Mouse (Mus musculus) megakaryocyte, embryonic 14.5 days (primary cell): ENCODE measurements around the gene Cenpa. TPM values are rescaled to one million over a fixed set of nuclear protein-coding genes. Genes with fewer than 3 reads are reported as not detected.
"Not testable (repeated sequence)": the region's sequence is repeated elsewhere in the genome, so short reads cannot be mapped to it uniquely, and the experiment has no call there.

Experiments
- H3K27me3 ChIP-seq: replicated peaks from 2 replicates; pipeline ENCODE3; 2012; ENCODE audit warnings: inconsistent platforms
- H3K36me3 ChIP-seq: replicated peaks from 2 replicates; pipeline ENCODE3; 2012; ENCODE audit warnings: low read length, inconsistent platforms, mixed read lengths
- H3K4me1 ChIP-seq: 2 replicates; pipeline ENCODE4 v1.6.1; 2012; ENCODE audit warnings: inconsistent platforms
- H3K4me3 ChIP-seq: replicated peaks from 2 replicates; pipeline ENCODE3; 2012; ENCODE audit warnings: moderate library complexity, mild to moderate bottlenecking, inconsistent platforms
- H3K9me3 ChIP-seq: 2 replicates; pipeline ENCODE4 v1.6.1; 2012; ENCODE audit warnings: inconsistent platforms
- FLI1 ChIP-seq: IDR thresholded peaks from 2 replicates; pipeline ENCODE4 v1.6.1; 2012; ENCODE audit warnings: low read length, inconsistent platforms, mixed read lengths
- GATA1 ChIP-seq: IDR thresholded peaks from 3 replicates; pipeline ENCODE4 v1.6.1; 2012; ENCODE audit warnings: mixed read lengths, low read length, inconsistent platforms, borderline replicate concordance
- polyA plus RNA-seq: library from polyadenylated mRNA; stranded (reverse); fragments of >175 nt; gene quantifications from 2 replicates; pipeline ENCODE4 v1.2.3, GENCODE M21; 2012; ENCODE audit warnings: low replicate concordance; ENCODE audit not compliant: insufficient read depth

The Cenpa gene
- polyA plus RNA-seq, 1 experiment = 208 TPM

DNA sequence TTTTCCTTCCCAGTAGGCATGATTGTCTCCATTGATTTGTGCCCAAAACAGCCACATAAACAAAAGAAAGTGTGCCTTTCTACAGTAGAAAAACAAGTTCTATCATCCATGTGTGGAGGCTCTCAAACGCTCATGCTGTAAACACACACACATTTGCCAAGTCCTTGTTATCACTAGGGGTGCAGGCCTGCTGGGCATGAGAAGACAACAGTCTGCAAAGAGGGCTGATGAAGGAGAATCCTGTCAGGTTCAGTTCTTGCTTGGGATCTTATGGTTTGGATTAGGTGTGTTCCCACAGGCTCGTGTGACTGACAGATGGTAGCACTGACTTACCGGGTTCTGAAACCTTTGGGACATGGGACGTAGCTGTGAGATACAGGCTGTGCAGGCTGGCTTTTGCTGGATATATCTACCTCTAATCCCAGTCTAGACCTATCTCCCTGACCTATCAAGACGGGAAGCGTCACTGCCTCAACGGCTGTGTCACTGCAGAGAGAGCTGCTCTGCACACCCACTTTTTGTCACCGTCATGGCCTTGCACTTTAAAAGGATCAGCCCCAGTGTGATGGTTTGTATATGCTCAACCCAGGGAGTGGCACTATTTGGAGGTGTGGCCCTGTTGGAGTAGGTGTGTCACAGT, 33.9 kb downstream of the Cenpa start:
- Histone ChIP-seq H3K4me3 (no peak overlapping the region), H3K27me3 (peaks cover 55% of the 10 kb centered on the region), H3K4me1 (no peaks in the 10 kb centered on the region), H3K36me3 (no peaks in the 10 kb centered on the region), H3K9me3 (no peaks in the 10 kb centered on the region)
- TF ChIP-seq FLI1 (no peak), GATA1 (no peak)

DNA sequence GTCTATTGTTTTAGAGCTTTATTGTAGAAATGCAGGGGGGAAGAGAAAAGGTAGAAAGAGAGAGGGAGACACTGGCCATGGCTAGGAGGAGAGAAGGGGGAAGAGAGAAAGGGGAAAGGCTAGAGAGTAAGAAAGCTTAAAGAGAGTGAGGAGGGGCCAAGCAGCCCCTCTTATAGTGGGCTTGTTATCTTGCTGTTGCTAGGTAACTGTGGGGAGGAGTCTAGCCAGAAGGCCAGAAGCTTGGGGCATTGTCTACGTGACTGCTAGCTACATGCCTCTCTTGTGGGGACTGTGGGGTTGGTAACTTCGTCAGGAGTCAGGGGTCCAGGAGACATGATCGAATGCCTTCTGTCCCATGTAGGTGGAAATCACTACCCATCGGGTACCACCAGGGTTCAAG, 34.8 kb downstream of the Cenpa start:
- H3K4me3 ChIP-seq, H3K9me3 ChIP-seq, H3K4me1 ChIP-seq, H3K36me3 ChIP-seq: not testable (repeated sequence)
- peaks cover 60% of the 10 kb centered on the region for H3K27me3 ChIP-seq

DNA sequence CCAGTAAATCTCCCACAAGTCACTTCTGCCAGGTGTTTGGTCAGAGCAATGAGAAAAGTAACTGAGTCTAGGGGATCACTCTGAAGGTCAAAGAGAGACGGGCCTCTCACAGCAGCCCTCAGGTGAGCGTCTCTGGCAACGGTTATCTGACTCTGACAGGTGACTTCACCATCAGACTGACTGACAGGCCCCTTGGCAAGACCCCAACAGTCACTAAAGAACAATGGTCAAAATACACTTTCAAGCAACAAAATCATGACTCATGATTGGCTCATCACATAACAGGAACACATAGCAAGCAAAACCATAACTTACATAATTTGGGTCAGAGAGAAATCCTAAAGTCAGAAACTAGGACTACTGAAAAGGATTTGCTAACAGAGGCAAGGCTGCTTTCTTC, 35.3 kb downstream of the Cenpa start:
- H3K4me1 ChIP-seq = peaks cover 1% of the 10 kb centered on the region; the same call in 1 of the 2 replicates
- no peak for TF ChIP-seq GATA1
- H3K27me3 ChIP-seq = peaks cover 57% of the 10 kb centered on the region
- no peaks in the 10 kb centered on the region for H3K36me3 ChIP-seq
- no peak overlapping the region for H3K4me3 ChIP-seq
- peaks cover under 1% of the 10 kb centered on the region; the same call in 1 of the 2 replicates for H3K9me3 ChIP-seq

DNA sequence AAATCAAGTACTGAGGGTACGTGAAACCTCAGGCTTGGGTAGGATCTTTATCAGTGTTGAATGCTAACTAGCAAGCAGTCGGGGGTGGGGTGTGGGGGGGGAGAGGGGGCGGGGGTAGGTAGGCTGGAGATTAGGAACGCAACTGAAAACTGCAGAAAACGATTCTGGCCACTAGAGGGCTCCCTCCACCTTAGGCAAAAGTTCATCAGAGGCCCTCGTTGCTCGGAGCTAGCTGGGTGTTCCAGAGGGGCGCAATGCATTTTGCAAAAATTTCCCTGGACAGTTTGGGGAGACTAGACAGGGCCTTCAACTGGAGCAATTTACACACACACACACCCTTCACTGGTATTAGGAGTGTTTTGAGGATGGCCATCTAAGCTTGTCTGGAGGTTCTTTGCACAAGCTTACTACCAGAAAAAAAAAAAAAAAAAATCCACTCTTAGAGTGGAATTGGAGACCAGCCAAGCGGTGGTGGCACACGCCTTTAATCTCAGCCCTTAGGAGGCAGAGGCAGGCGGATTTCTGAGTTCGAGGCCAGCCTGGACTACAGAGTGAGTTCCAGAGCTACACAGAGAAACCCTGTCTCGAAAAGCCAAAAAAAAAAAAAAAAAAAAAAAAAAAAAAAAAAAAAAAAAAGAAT, 43.3 kb downstream of the Cenpa start:
- Histone ChIP-seq H3K27me3 (peaks cover 86% of the 10 kb centered on the region), H3K36me3 (no peaks in the 10 kb centered on the region), H3K9me3 (peaks cover 4% of the 10 kb centered on the region; the same call in 1 of the 2 replicates), H3K4me1 (peaks cover 36% of the 10 kb centered on the region), H3K4me3 (no peak overlapping the region)
- TF ChIP-seq FLI1 (no peak), GATA1 (no peak)

DNA sequence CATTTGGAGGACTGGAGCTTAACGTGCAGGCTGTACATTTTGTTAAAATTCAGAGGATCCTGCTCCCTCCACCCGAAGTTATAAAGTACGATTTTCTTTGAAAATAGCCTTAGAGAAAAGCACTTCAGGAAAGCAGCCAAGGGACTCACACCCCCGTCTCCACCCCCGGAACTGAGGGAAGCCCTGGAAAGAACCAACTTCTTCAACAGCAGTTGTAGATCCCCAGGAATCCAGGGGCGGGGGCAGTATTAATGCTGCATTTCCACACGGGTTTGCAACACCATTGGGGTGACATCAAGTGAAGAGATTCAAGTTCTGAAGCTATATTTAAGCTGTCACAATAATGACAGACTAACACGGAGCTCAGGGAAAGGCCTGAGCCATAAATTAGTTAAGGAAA, 43.9 kb downstream of the Cenpa start:
- Histone ChIP-seq H3K36me3 (no peaks in the 10 kb centered on the region), H3K27me3 (peaks cover 87% of the 10 kb centered on the region), H3K4me3 (no peak overlapping the region), H3K9me3 (peaks cover 4% of the 10 kb centered on the region; the same call in 1 of the 2 replicates), H3K4me1 (peaks cover 36% of the 10 kb centered on the region)
- TF ChIP-seq GATA1 = no peak
- no peak for TF ChIP-seq FLI1

DNA sequence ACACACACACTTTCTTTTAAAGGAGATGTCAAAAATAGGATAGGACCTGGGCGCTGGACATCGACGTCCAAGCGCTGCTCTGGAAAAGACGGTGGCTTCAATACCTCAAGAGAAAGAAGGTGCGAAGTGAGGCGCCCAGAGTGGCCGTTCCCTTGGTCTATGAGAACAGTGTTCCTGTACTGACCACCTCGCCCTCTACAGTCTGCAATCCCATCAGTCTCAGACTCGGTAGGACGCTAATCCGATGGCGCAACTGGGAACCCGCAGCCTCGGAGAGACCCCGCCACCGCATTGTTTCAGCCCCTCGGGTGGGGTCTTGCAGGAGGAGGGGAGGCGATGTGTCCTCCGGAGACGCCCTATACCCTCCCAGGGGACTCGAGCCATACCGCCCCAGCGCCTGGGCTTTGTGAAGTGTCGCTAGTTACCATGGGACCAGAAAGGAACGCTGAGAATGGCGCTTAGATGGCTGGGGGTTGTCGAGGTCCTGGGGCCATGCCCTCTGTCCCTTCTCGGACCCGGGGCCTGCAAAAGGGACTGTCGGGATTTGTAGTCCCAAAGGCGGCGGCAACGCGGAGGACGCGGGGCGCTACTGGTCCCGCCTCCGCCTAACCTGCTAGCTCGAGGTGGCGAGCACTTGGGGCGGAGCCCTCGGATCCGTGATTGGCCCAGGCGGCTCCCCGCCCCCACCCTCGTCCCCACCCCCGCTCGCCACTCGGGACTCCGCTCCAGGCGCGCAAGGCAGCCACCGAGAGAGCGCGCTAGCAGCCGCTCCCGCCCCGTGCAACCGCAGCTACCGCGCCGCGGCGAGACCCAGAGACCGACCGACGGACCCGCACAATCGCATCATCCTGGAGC, 44.8 kb downstream of the Cenpa start, which contains the start of gene Dpysl5:
Gene Dpysl5, plus strand, starts transcription at position 418 of the 855 bp plus-strand sequence.
- H3K4me3 ChIP-seq = peak within 1 kb of the TSS; percentile 87
- peaks cover 36% of the 10 kb centered on the region for H3K4me1 ChIP-seq
- peaks cover 4% of the 10 kb centered on the region; the same call in 1 of the 2 replicates for H3K9me3 ChIP-seq
- no peaks in the 10 kb centered on the region for H3K36me3 ChIP-seq
- TF ChIP-seq GATA1 = no peak
- no peak for TF ChIP-seq FLI1
- peaks cover 88% of the 10 kb centered on the region for H3K27me3 ChIP-seq

DNA sequence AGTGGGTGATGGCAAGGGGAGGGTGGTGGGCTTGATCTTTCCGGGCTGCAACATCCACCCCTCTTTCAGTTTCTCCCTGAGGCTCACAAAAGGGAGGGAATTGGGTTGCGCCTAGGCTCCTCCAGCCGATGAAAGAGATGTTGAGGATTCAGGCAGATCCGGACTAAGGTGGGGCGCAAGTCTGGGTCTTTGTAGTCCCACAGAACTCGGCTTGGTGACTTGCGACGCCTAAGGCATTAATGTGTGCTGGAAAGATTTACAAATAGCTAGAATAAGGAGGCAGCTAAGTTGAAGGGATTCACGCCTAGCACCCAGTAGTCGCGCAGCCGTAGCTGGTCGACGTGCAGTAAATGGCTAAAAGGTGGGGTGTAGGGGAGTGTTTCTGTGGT, 45.4 kb downstream of the Cenpa start:
- peak overlapping the region; percentile 87 for H3K4me3 ChIP-seq
- H3K9me3 ChIP-seq = peaks cover 2% of the 10 kb centered on the region; the same call in 1 of the 2 replicates

DNA sequence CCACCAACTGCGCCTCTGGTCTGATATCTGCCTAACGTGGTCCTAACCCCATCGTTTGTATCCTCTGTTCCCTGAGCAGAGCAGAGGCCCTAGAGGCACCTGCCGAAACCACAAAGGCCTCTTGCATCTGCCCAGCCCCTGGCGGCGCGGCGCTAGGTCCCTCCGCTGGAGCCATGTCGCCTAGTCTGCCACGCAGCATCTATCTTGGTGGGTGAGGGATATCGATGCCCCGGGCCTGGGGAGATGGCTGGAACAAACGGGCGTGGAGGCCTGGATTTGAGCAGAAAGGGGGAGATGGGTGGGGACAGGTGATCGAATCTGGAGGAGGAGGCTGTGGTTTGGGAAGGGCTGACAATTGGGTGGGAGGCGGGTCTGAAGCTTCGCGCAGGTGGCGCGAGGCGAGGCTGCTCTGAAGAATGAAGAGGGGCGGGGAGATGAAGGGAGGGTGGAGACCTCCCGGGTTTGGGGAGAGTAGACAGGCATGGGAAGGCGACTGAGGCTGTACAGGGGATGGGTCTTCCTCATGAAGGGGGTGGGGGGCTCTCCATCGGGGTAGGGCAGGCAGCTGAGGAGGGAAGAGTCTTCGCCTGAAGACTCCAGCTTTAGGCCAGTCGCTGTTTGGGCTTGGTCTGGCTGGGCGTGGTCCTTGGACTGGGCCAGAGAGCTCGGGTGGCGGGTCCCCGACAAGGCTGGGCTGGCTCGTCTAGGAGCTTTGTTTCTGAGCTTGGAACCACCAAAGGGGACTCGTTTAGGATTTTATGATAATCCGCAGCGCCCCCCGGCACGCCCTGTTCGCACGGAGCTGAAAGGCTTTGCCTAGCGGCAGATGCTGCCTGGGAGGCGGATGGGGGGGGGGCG, 46.1 kb downstream of the Cenpa start:
- H3K4me1 ChIP-seq = peaks cover 32% of the 10 kb centered on the region
- H3K9me3 ChIP-seq = no peaks in the 10 kb centered on the region
- no peaks in the 10 kb centered on the region for H3K36me3 ChIP-seq
- H3K4me3 ChIP-seq = peak overlapping the region; percentile 87
- peaks cover 89% of the 10 kb centered on the region for H3K27me3 ChIP-seq
- TF ChIP-seq FLI1 (no peak), GATA1 (no peak)

More for the DNA sequence above, 45.4 kb downstream of the Cenpa start:
- H3K4me1 ChIP-seq = peaks cover 34% of the 10 kb centered on the region
- peaks cover 89% of the 10 kb centered on the region for H3K27me3 ChIP-seq
- no peak for TF ChIP-seq FLI1
- TF ChIP-seq GATA1 = no peak
- H3K36me3 ChIP-seq = no peaks in the 10 kb centered on the region

DNA sequence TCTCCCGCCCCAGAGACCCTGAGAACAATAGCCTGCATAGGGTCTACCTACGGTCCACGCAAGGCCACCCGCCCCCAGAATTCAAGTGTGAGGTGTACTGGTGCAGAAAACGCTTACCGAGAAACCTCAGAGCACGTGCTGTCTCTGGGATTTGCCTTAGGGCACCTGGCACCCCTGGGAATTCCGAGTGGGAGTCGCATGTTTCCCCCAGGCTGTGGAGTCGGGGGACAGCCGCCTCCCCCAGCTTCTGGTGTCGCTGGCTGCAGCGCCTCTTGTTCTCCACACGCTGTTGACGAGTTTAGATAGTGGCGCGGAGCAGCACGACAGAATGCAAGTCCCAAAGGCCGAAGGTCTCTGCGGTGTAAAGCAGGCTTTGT, 46.7 kb downstream of the Cenpa start:
- Histone ChIP-seq H3K27me3 (peaks cover 89% of the 10 kb centered on the region), H3K4me1 (peaks cover 32% of the 10 kb centered on the region), H3K9me3 (no peaks in the 10 kb centered on the region), H3K36me3 (no peaks in the 10 kb centered on the region), H3K4me3 (peak overlapping the region; percentile 65)
- TF ChIP-seq FLI1 = no peak
- no peak for TF ChIP-seq GATA1
